Mouse (Mus musculus) E14TG2a.4 (cell line): ENCODE measurements at regions not wholly inside any gene's neighbourhood (a gene's known extent, or its start where the extent isn't known, plus 50 kb on each side); places are given as distances from the start of the nearest gene placed in this dataset.

ENCODE experiments used
- CTCF ChIP-seq: conservative IDR thresholded peaks from 2 replicates; pipeline ENCODE4 v1.5.1; 2014; ENCODE audit warnings: low read length
- POU5F1 ChIP-seq: IDR thresholded peaks from 2 replicates; pipeline ENCODE4 v1.6.1; 2014; ENCODE audit warnings: low read length, borderline replicate concordance

DNA sequence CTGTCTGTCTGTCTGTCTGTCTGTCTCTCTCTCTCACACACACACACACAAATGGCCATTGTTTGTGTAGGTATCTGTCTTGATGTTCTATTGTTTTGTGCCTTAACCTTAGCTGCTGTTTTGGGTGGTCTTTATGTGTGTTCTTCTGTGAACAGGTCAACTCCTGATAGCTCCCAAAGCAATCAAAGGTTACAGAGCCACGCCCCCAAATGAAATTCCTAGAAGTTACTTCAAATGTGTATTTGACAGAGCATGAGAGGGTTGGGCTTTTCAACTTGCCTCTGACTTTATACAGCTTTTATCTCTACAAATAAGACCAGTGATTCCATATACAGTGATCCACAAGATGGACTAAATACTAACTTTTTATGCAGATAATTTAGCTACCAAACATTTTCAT is 217.8 kb upstream of the Ubash3b start:
- TF ChIP-seq CTCF (no peak), POU5F1 (no peak)
